Mouse (Mus musculus) ZHBTc4 (cell line): Measurements from ENCODE around the gene Mfsd6.

Experiments used
- DNase-seq: peaks from one replicate; pipeline ENCODE4 v3.0.0-alpha.2; 2011; ENCODE audit warnings: low read depth, low spot score

Mfsd6 gene

DNA sequence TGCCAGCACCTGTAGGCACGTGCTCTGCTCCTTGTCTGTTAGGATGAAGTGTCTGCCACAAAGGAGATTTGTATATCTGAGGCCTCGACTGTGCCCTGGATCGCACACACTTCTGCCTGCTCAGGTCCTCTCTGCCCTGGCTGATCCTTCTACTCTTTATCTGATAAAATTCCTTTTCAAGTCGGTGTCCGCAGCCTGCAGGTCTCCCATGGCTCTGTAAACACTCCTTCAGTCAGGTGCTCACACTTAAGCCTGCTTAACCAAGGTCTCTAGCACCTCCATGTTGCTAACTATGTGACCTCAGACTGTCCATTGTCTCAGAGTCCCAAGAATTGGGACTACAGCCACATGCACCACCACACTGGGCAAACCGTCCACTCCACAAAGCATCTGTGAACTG, 87.0 kb downstream of the Mfsd6 start:
- DNase-seq = no peak

DNA sequence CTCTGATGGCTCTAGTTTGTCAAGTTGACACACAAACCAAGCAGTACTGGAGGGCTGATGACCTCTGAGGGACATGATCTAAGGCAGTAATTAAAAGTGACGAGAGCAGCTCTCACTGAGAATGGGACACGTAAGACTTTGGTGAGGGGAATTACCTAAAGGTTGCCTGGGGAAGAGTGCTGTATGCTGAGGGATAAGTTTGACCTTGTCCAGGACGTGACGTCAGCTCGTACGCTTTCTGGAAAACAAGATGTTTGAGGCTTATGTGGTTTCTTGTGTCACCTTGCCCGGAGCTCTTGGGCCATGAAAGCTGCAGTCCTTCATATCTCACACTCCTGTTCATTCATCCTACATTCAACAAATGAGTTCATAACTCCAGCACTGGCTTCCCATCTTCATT, 88.2 kb downstream of the Mfsd6 start:
- no peak for DNase-seq

DNA sequence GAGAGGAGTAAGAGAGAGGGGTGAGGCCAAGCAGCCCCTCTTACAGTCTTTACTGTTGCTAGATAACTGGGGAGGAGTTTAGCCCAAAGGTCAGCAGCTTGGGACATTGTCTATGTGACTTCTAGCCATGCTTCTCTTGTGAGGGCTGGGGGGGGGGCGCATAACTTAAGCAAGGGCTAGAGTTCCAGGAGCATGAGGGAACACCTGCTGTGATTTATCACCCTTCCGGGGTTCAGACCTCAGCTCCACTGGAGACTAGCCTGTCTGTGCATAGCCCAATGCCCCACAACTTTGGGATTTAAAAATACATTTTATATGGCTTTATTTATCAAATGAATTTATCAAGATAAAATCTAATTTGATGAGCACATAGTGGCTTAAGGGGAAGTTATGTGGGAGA, 89.2 kb downstream of the Mfsd6 start:
- no peak for DNase-seq

DNA sequence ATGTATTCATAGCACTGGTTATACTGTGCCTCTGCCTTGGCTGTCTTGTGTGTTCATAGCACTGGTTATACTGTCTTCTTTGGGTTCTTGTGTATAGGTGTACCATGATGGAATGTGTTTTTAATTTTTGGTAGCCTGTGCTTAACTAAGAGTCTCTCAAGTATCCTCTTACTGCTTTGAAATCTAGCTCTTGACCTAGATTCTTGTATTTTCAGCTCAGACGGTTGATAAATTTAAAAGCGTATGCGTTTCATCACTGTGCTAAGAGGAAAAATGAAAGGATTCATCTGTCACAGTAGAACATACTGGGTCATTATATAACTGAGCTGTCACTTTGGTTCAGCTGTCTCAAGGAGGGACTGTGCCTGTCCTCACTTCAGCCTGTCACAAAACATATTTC, 91.3 kb downstream of the Mfsd6 start:
- DNase-seq = no peak

DNA sequence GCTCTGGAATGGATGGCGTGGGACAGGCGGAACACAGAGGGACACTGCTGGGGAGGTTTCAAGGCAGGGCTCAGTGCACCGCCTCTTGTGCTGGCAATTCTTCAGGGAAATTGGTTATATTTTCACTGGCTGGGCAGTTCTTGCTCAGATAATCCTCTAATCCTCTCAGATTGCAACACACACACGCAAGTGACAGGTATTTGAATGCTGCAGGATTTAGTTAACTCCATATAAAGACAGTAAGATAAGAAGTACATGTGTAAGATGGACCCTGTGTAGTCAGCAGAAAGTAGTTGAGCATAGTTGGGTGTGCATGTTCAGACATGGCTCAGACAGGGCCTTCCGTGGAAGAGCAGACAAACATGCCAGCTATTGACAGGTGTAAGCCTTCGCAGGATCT, 93.0 kb downstream of the Mfsd6 start:
- DNase-seq = no peak

DNA sequence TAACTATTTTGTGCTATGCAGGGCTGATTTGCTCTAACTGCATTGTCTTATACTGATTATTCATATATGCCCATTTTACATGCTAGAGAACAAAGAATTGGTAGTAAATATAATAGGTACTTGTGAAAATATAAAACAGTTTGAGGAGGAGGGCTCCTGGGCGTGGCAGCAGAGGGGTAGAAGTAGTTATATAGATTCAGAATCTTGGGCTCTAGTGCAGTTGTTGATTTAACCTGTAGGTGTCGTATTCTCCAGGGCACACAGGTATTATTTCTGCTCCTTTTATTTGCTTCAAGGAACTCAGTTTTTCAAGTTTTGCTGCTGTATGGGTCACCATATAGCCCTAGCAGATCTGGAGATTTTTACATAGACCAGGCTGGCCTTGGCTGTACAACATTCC, 95.7 kb downstream of the Mfsd6 start:
- DNase-seq = peak; percentile 56

DNA sequence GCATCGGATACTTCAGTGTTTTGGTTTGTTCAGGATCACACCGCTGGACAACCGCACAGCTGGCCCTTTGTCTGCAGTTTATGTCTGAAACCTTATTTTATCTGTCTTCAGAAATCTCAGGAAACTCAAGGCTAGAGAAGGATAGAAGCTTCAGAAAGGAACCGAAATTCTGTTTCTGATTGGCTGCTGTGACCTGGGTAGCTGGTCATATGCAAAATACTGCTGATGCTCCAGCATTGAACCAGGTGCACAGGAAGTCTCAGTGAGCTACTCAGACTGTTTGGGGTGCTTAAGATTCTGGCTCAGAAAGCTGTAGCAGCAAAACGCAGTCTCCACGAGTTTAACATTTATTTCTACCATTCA, 96.3 kb downstream of the Mfsd6 start:
- peak; percentile 69 for DNase-seq

DNA sequence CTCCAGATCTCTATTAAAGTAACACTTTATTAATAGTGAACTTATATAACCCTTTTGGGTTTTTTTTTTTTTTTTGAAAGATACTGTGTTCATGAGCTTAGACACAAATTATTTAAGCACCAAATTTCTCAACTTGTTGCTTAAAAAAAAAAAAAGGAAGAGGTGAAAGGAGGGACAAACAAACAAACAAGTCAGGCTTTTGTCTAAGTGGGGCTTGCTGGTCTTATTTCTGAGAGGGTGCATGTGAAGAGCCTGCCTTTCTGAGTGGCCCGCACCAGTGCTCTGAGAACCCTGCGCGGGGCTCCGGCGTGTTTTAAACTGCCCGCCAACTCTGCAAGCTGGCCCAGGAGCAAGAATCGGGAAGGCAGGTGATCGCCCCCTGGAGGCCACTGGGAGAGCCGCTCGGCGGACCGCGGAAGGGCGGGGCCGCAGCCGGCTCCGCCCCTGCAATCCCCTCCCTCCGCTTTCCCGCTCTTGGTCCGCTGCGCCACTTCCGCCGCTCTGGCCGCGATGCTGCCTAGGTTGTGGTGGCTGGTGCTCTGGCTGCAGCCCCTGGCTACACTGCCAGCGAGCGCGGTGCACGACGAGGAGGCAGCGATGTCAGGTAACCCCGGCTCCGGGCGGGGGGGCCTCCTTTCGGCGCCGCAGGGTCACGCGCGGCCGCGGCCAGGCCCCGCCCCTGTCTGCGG, 96.9 kb downstream of the Mfsd6 start, which contains the start of gene Nemp2:
Gene Nemp2 (plus strand): TSS at position 456 of the 689 bp plus-strand sequence.
- peak; percentile 93 for DNase-seq

DNA sequence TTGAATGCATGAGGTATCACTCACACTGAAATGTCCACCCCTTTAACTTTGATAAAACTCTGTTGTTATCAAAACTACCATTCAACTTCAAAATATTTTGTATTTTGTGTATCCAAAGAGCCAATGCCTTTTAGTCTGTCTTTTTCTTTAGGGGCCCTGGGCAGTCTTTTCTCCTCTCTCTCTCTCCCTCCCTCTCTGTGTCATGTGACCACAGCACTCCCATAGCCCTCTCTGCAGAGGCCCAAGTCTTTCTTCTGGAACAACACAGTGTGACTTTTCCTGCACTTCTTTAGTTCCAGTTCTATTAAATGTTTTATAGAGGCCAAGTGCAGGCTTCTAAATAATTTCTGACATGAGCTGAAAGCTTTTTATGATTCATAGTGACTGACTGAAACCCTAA, 106.8 kb downstream of the Mfsd6 start:
- DNase-seq = no peak

DNA sequence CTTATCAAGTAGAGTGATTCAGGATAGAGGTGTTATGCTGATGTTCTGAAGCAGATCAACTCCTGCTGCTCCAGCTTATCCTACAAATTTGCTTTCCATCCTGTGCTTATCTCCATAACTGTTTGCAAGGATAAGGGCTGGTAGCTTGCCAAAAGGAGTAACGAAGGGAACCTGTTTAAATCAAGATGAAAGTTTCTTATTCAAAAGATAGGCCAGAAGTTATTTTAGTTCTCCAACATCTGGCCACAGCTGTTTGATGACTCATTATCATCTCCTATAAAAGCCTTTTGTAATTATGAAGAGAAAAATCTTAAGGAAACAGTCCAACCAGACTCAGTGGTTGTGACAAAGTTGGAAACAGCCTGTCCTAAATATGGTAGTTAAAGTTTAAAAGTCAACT, 109.0 kb downstream of the Mfsd6 start:
- no peak for DNase-seq

DNA sequence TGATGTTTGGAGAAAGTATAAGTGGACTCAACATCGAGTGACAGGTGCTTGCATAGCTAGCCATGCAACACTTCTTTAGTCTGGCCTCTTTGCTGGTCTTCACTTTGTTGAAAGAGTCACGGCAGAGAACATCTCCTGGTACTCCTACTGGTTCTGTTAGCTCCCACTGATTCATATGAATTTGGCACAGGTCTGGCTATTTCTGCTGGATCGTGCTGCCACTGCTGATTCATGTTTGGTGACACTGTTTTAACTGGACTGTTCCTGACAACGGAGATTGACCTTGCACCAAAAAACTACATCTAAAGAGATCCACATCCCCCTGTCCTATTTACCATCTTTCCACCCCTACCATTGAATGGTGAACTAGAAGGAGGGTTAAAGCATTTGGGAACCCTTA, 118.8 kb downstream of the Mfsd6 start:
- no peak for DNase-seq

DNA sequence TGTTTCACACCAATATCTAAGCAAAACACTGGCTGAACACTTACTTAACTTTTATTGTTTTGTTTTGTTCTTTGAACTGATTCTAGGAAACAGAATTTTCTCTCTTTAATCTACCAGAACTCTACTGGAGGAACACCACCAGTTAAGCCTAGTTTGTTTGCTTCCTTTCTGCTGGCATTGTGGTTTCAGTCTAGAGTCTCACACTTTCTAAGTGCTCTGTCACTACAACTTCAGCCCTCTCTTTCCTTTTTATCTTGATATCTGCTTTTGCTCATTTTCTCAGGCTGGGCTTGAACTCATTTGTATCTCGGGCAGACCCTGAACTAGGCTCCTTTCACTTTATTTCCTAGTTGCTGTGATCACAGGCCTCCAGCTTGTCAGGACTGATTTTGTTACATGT, 119.6 kb downstream of the Mfsd6 start:
- DNase-seq = no peak
